Mouse (Mus musculus) common myeloid progenitor, adult 5-6 weeks (primary cell): ENCODE measurements around the gene Myom3. TPM values are rescaled to one million over a fixed set of nuclear protein-coding genes. Genes with fewer than 3 reads are reported as not detected.

Experiments
- ATAC-seq: replicated peaks from 2 replicates; pipeline ENCODE4 v1.8.0; 2016; ENCODE audit warnings: low read depth, mild to moderate bottlenecking, moderate TSS enrichment, inconsistent platforms; ENCODE audit not compliant: poor library complexity, severe bottlenecking
- total RNA-seq: library from RNA; stranded (forward); fragments of 200-1000, 187-1606 nt; gene quantifications from 2 replicates; pipeline ENCODE4 v1.2.3, GENCODE M21; 2017

The Myom3 gene
- total RNA-seq, 1 experiment from 2014 or later = not detected

- no peak for ATAC-seq
Measured at GRCm38 (mm10) chr4:135797931-135798330, 38.4 kb downstream of the Myom3 start.

GRCm38 (mm10) chr4:135801543-135801942 is 42.0 kb downstream of the Myom3 start:
- ATAC-seq = peak; percentile 84

GRCm38 (mm10) chr4:135803299-135803698 is 43.8 kb downstream of the Myom3 start:
- no peak; the same call in 1 of the 2 replicates for ATAC-seq

- ATAC-seq = no peak
Measured at GRCm38 (mm10) chr4:135804169-135804568, 44.7 kb downstream of the Myom3 start.

- no peak for ATAC-seq
Measured at GRCm38 (mm10) chr4:135814896-135815295, 55.4 kb downstream of the Myom3 start.

GRCm38 (mm10) chr4:135816905-135817622 is 57.5 kb downstream of the Myom3 start:
- ATAC-seq = peak; percentile 68

- no peak for ATAC-seq
Measured at GRCm38 (mm10) chr4:135818366-135818765, 58.9 kb downstream of the Myom3 start.

GRCm38 (mm10) chr4:135819826-135820526 is 60.5 kb downstream of the Myom3 start:
- ATAC-seq = 0 out of 2 replicates have a peak, but pooled peaks have one; percentile 31

- no peak for ATAC-seq
Measured at GRCm38 (mm10) chr4:135821772-135822171, 62.3 kb downstream of the Myom3 start.

GRCm38 (mm10) chr4:135823298-135823697 is 63.8 kb downstream of the Myom3 start:
- ATAC-seq = no peak

GRCm38 (mm10) chr4:135824254-135824653 is 64.7 kb downstream of the Myom3 start:
- ATAC-seq = no peak

- ATAC-seq = no peak
Measured at GRCm38 (mm10) chr4:135828491-135828890, 69.0 kb downstream of the Myom3 start.

- no peak for ATAC-seq
Measured at GRCm38 (mm10) chr4:135832070-135832469, 72.6 kb downstream of the Myom3 start.

GRCm38 (mm10) chr4:135833301-135834123 is 74.0 kb downstream of the Myom3 start:
- ATAC-seq = no peak

- ATAC-seq = no peak
Measured at GRCm38 (mm10) chr4:135834124-135834717, 74.7 kb downstream of the Myom3 start.

- ATAC-seq = no peak
Measured at GRCm38 (mm10) chr4:135838925-135839292, 79.4 kb downstream of the Myom3 start.

GRCm38 (mm10) chr4:135839293-135840011 is 79.9 kb downstream of the Myom3 start:
- ATAC-seq = no peak

GRCm38 (mm10) chr4:135844400-135844799 is 84.9 kb downstream of the Myom3 start:
- ATAC-seq = no peak

GRCm38 (mm10) chr4:135847581-135847980 is 88.1 kb downstream of the Myom3 start:
- no peak for ATAC-seq
